Mouse (Mus musculus): ENCODE results near the gene 2310057M21Rik.

Gene 2310057M21Rik

DNA sequence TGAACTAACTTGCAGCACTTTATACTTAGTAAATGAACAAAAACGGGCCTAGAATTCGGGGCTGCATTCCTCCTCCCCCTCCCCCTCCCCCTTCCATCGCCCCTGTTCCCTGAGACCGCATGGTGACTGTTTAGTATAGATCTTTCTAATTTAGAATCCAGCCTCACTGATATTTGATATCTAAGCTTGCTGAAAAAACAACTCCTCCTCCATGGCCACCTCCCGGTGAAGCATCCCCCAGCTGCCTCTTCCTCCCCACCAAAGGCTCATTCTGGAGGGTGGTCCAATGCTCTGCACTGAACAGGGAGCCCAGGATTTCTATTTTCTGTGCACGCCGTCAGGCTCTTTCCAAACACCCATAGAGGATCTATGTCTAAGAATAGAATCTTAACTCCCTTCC is 44.2 kb downstream of the 2310057M21Rik start:
- no peak for DNase-seq (ENCODE audit: low spot score)

DNA sequence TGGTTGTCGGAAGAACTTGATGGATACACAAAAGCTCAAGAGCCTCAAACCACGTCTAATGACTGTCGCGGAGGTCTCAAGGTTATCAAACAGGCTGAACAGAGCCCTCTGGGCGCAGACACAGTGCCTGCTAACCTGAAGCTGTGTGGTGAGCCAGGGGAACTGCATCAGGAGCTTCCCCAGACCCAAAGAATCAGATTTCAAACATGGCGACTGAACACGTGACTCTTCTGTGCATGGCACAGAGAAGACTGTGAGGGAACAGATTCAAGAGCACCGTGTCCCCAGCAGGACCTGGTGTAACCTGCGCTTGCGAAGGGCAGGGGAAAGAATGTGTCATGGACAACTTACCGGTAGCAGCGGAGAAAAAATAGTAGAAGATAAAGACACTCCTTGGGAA is 45.0 kb downstream of the 2310057M21Rik start:
- peak; percentile 2 for DNase-seq (ENCODE audit: low spot score)

DNA sequence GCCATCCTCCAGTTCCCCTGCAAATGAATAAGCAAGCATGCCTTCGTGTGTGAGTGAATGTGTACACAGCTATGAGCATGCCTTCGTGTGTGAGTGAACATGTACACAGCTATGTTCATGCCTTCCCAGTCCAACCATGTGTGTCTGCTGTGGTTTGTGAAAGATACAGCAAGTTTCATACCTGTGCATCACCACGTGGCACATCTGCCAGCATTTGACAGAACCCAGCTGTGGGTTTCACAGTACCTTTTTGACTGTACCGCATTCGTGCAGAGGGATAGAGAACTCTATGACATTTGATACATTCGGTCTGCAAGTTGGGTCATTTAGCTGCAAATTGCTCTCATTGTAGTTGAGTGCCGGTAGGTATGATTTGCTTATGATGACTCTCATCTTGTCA is 48.1 kb downstream of the 2310057M21Rik start:
- no peak for DNase-seq (ENCODE audit: low spot score)

DNA sequence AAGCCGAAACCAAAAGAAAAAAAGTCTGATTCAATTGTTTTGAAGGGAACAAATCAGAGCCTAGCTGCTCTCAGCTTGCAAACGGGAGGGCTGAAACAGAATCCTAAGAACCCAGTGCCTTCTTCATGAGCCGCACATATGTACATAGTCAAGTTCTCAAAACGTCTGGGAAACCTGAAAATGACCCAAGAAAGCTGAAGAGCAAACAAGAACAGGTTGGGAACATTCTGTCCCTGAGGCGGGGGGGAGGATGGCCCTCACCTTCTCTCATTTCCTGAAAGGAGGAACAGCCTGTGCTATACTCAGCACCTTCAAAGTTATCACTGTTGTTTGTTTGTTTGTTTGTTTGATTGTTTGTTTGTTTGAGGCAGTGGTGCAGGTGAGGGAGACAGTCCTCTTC is 55.8 kb downstream of the 2310057M21Rik start:
- no peak for DNase-seq (ENCODE audit: low spot score)

DNA sequence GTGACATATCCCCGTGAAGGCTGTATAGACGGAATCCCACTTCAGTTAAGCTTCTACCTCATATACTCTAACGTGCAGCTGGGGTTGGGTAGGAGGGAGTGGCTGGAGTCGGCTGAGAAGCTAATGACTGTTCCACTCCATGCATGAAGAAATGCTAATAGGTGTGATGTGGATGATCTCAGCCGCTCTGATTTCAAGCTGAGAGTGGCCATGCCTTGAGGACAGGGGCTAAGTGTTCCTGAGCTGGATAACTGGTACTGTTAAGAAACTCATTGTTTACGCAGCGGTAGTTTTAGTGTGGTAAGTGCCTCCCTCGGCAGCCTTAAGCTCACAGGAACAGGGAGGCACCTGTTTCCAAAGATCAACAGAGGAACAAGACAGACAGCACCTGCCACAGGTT is 59.2 kb downstream of the 2310057M21Rik start:
- no peak for DNase-seq (ENCODE audit: low spot score)

DNA sequence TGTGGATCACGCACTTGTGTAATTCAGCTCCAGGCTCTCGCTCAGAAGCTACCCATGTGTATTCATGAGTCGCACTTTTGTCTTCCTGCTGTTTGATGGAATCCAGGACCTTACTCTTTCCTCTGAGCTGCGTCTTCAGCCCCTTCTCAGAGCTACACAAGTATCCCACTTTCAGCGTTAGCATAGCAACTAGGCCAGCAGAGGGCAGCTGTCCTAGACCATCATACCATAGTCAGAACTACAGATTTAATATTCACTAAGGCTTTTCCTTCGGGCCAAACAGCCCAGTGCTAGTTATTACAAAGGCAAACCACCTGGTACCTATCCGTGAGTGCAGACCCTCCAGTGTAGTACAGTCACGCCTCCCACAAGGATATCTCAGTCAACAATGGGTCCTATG is 65.4 kb downstream of the 2310057M21Rik start:
- DNase-seq (ENCODE audit: low spot score), result peak; percentile 4
